Mouse (Mus musculus) heart, postnatal 14 days (tissue): ENCODE measurements around the gene Ankzf1. TPM values are rescaled to one million over a fixed set of nuclear protein-coding genes. Genes with fewer than 3 reads are reported as not detected.

Experiments
- DNase-seq, 2 experiments: peaks; one replicate each; pipeline ENCODE4 v3.0.0; 2021 to 2022
- intact Hi-C: fragments of 180-260 bp; cut with DNase I; formaldehyde crosslinking; loops from one replicate; pipeline ENCODE4 v1.15.1; 2025
- microRNA-seq, 2 experiments: library from miRNA; unstranded; fragments of <30 nt; microRNA quantifications; one replicate each; pipeline ENCODE4 v1.2.0; 2021 to 2022
- total RNA-seq, 2 experiments: library from RNA; stranded (reverse); gene quantifications; 2 replicates each; pipeline ENCODE4 v1.2.3; 2021

Gene Ankzf1
- total RNA-seq, 2 experiments from 2014 or later: 13.5 to 13.6 TPM

DNA sequence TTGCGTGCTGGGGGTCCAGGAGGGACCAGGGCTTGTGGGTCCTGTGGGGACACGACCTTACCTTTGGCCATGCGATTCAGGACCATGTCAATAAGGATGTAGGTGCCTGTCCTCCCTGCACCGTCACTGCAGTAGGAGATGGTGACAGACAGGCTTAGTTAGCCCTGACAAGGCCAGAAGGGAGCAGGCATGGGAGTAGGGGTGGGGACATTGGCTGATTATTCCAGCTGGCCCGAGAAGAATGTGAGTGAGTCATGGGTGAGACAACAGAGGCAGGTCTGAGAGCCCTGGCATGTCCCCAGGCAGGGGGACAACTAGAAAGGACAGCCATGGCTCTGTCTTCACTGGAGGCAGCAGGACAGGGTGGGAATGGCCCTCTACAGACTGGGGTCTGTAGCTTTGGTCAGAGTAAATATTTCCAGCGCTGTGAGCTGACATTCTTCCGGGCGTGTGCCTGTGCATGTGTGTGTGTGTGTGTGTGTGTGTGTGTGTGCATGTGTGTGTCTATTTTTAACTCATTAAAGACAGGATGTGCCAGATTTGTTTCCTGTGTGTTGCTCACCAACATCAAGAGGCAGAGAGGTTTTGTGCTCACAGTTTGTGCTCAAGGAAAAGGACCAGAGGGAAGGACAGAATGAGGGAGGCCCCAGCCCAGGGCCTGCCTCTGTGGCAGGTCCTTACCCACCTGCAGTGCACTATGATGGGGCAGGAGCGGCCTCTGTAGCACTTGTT lies 56.3 kb downstream of the Ankzf1 start:
- intact Hi-C loops: no loop called here
- peak; percentile 63 to 78 for DNase-seq

Small RNA genes within 50 kb of the gene (microRNA-seq; reads per million reads assigned to microRNA genes)
- gene Gm27943: 0 reads per million in 2 experiments

Other genes with a start within 250 kb of the Ankzf1 start
- gene Ihh, start 240.5 kb upstream of the Ankzf1 start, total RNA-seq: under 1 TPM in 1 of 2 experiments, not detected in 1; 0.12 TPM
- 1 to 10 TPM; 2.6 to 4.0 TPM for gene Nhej1, start 67.0 kb upstream of the Ankzf1 start, total RNA-seq
- 1 to 10 TPM in 1 of 2 experiments, under 1 TPM in 1; 0.78 to 1.0 TPM for gene Slc23a3, start 58.3 kb upstream of the Ankzf1 start, total RNA-seq
- gene Cnppd1, start 49.4 kb upstream of the Ankzf1 start, total RNA-seq: 10 to 100 TPM; 28.7 to 29.2 TPM
- gene Retreg2, start 49.4 kb upstream of the Ankzf1 start, total RNA-seq: 10 to 100 TPM; 23.9 to 27.4 TPM
- 10 to 100 TPM; 16.0 to 16.7 TPM for gene Zfand2b, start 23.5 kb upstream of the Ankzf1 start, total RNA-seq
- 10 to 100 TPM; 25.7 to 26.4 TPM for gene Abcb6, start 11.8 kb upstream of the Ankzf1 start, total RNA-seq
- 10 to 100 TPM; 61.1 to 68.8 TPM for gene Atg9a, start within 50 bp of the Ankzf1 start, total RNA-seq
- gene Glb1l, start 18.7 kb downstream of the Ankzf1 start, total RNA-seq: 1 to 10 TPM; 5.2 to 6.7 TPM
- 10 to 100 TPM; 55.9 to 58.1 TPM for gene Stk16, start 18.7 kb downstream of the Ankzf1 start, total RNA-seq
- 100 to 1,000 TPM; 546 to 642 TPM for gene Tuba4a, start 27.7 kb downstream of the Ankzf1 start, total RNA-seq
- gene A630095N17Rik, start 40.0 kb downstream of the Ankzf1 start, total RNA-seq: not detected
- gene Dnajb2, start 44.3 kb downstream of the Ankzf1 start, total RNA-seq: 10 to 100 TPM; 66.4 to 74.6 TPM
- under 1 TPM; 0.44 to 0.60 TPM for gene Ptprn, start 72.4 kb downstream of the Ankzf1 start, total RNA-seq
- gene Resp18, start 86.3 kb downstream of the Ankzf1 start, total RNA-seq: not detected
- gene Dnpep, start 125.8 kb downstream of the Ankzf1 start, total RNA-seq: 10 to 100 TPM; 85.6 to 88.5 TPM
- 1,000 to 10,000 TPM; 1,039 to 1,057 TPM for gene Des, start 168.2 kb downstream of the Ankzf1 start, total RNA-seq
- gene Speg, start 183.1 kb downstream of the Ankzf1 start, total RNA-seq: 100 to 1,000 TPM; 125 to 126 TPM
- gene Gmppa, start 243.8 kb downstream of the Ankzf1 start, total RNA-seq: 10 to 100 TPM; 32.3 to 32.5 TPM